Mouse (Mus musculus): ENCODE data around the gene Pitpnb.

- TF ChIP-seq GATA1 (IDR thresholded peaks at IDR 0.05; ENCODE audit: low read length): no peak
- no peak for TF ChIP-seq TAL1 (IDR thresholded peaks at IDR 0.05; ENCODE audit: low read length)
These were observed 664 bp upstream of the Pitpnb start for GRCm38 (mm10) chr5:111329782-111330416.

Measured in erythroblast, embryonic 14.5 days (primary cell).